Mouse (Mus musculus): ENCODE data around the gene Diexf. TPM values are rescaled to one million over a fixed set of nuclear protein-coding genes. Genes with fewer than 3 reads are reported as not detected.

The Diexf gene
- 11.3 and 13.9 TPM in 2 replicates for polyA plus RNA-seq (2015; fragmentation: Nextera tagmentation; extraction: Ambion mirVana)

DNA sequence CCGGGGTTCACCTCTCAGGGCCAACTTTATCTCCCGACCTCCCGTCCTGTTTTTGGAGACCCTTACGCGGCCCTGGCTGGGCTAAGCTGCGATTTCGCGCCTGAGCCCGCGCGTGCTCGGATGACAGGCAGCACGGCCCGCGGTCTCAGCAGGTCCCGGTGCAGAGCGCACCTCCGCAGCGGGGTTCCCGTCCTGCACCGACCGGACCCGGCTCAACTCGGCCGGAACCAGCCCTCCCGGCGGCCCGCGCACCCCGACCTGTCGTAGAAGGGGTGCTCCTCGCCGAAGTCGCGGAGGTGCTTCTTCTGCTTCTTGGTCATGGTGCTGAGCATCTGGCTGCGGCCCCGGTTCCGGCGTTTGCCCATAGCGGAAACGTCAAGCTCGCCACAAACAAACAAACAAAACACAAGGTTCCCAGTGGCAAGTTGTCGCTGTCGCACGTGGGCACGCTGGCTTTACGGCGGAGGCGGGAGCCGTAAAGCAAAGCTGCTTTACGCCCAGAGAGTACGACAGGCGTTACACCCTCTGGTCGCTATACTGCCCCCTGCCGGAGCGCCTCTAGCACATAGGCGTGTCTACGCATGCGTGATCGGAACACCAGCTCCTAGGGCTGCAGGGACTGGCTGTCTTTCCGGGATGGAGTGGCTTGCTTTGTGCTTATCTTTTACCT, at the start of gene Diexf:
TSS of gene Diexf (minus strand) at position 487 of the 670 bp plus-strand sequence.
- ATAC-seq: peak; percentile 94
- Histone ChIP-seq H3K4me2 (ENCODE audit: low read length) (peak within 1 kb of the TSS; percentile 74), H3K27me3 (replicated peaks; ENCODE audit: control insufficient read depth, insufficient read depth, low read length) (no peaks in the 10 kb centered on the region), H3K4me3 (replicated peaks; ENCODE audit: low read length) (peak within 1 kb of the TSS; percentile 100), H3K27ac (ENCODE audit: low read length) (peak within 1 kb of the TSS; percentile 76), H3K36me3 (ENCODE audit: control insufficient read depth, insufficient read depth) (peaks cover 6% of the 10 kb centered on the region; the same call in 1 of the 2 replicates), H3K9ac (replicated peaks; ENCODE audit: low read depth, low read length) (peak within 1 kb of the TSS; percentile 89), H3K9me3 (ENCODE audit: control insufficient read depth, low read length) (no peaks in the 10 kb centered on the region), H3K4me1 (replicated peaks; ENCODE audit: control insufficient read depth, insufficient read depth, low read length) (peaks cover 9% of the 10 kb centered on the region)
- WGBS: under 1% methylated on average over 61 of the region's 61 CpGs

DNA sequence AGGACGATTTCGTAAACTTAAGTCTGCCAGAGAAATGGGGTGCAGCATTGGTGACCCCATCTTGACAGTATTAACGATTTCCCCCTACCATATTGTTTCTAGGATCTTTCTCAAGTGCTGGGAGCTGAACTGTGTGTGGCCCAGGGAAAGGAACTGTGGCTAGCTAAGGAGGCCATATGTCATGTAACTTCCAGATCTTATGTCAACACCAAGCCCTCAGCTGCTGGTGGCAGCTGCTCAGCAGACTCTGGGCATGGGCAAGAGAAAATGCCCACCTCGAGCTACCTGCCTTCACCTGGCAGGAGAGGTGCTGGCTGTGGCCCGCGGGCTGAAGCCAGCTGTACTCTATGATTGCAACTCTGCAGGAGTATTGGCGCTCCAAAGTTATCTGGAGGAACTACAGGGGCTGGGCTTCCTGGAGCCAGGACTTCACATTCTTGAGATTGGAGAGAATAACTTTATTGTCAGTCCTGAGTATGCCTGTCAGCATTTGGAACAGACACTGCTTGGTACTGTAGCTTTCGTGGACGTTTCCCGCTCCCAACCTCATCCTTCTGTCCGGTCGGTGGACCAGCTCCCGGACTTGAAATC, 44.2 kb upstream of the Diexf start:
- Histone ChIP-seq H3K27me3 (replicated peaks; ENCODE audit: control insufficient read depth, insufficient read depth, low read length) (no peaks in the 10 kb centered on the region), H3K4me3 (replicated peaks; ENCODE audit: low read length) (peak overlapping the region; percentile 76), H3K9ac (replicated peaks; ENCODE audit: low read depth, low read length) (peak overlapping the region; percentile 84), H3K4me2 (ENCODE audit: low read length) (peak overlapping the region; percentile 84), H3K4me1 (replicated peaks; ENCODE audit: control insufficient read depth, insufficient read depth, low read length) (peaks cover 22% of the 10 kb centered on the region), H3K9me3 (ENCODE audit: control insufficient read depth, low read length) (no peaks in the 10 kb centered on the region), H3K27ac (ENCODE audit: low read length) (no peak overlapping the region), H3K36me3 (ENCODE audit: control insufficient read depth, insufficient read depth) (no peaks in the 10 kb centered on the region)
- WGBS: 94% methylated on average over 13 of the region's 13 CpGs
- no peak for ATAC-seq

DNA sequence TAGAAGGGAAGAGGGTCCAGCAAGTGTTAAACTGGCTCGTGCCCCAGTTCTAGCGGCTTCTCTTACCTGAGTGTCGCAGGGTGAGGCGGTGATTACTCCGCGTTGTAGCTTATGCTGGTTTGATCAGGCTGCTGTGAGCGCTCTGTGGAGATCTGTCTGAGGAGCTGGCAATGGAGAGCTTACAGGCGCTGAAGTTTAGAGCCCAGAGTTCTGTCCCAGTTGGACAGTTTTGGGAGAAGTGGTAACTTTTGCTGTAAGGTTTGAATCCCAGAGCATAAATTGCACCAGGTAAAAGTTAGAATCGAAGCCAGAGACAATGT, 43.7 kb upstream of the Diexf start:
- Histone ChIP-seq H3K4me1 (replicated peaks; ENCODE audit: control insufficient read depth, insufficient read depth, low read length) (peaks cover 22% of the 10 kb centered on the region), H3K9me3 (ENCODE audit: control insufficient read depth, low read length) (no peaks in the 10 kb centered on the region), H3K4me2 (ENCODE audit: low read length) (peak overlapping the region; percentile 84), H3K4me3 (replicated peaks; ENCODE audit: low read length) (peak overlapping the region; percentile 76), H3K9ac (replicated peaks; ENCODE audit: low read depth, low read length) (peak overlapping the region; percentile 84), H3K27me3 (replicated peaks; ENCODE audit: control insufficient read depth, insufficient read depth, low read length) (no peaks in the 10 kb centered on the region), H3K27ac (ENCODE audit: low read length) (peak overlapping the region; percentile 75), H3K36me3 (ENCODE audit: control insufficient read depth, insufficient read depth) (no peaks in the 10 kb centered on the region)
- ATAC-seq: no peak
- 17% methylated on average over 9 of the region's 9 CpGs for WGBS

DNA sequence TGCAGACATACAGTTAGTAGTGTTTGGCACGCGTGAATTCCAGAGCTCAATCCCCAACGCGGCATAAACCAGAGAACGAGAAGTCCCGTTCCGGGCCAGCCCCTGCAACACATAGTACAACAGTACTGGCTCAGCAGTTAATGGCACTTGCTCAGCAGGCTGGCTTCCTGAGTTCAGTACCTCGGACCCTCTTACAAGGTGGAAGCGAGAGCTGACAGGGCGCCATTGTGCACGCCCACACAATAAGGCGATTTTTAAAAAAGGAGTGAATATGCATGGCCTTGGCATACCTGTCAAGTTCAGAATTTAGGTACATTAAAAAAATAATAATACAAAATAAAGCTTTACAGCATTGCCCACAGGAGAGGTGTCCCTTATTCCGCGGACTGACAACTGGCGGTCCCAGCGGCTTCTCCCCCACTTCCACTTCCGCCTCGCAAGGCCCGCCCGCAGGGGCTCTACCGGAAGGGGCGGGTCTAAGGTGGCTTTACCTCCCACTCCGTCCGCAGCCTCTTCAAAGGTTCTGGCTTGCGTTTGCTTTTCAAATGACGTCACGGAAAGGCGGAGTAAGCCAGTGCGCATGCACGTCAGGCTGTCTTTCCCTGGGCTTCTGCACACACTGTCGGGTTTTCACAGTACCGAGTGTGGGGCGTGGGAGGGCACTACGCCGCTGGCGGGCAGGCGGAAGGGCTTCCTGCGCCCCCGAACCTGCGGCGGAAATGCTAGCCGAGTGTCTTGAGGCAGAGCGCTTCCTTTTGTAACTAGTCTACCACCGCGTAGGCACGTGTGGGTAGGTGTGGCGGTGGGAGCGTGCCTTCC, 43.1 kb upstream of the Diexf start:
- Histone ChIP-seq H3K4me2 (ENCODE audit: low read length) (peak overlapping the region; percentile 84), H3K4me1 (replicated peaks; ENCODE audit: control insufficient read depth, insufficient read depth, low read length) (peaks cover 22% of the 10 kb centered on the region), H3K4me3 (replicated peaks; ENCODE audit: low read length) (peak overlapping the region; percentile 76), H3K9ac (replicated peaks; ENCODE audit: low read depth, low read length) (peak overlapping the region; percentile 84), H3K9me3 (ENCODE audit: control insufficient read depth, low read length) (no peaks in the 10 kb centered on the region), H3K36me3 (ENCODE audit: control insufficient read depth, insufficient read depth) (no peaks in the 10 kb centered on the region), H3K27me3 (replicated peaks; ENCODE audit: control insufficient read depth, insufficient read depth, low read length) (no peaks in the 10 kb centered on the region), H3K27ac (ENCODE audit: low read length) (peak overlapping the region; percentile 75)
- peak; percentile 99 for ATAC-seq
- under 1% methylated on average over 48 of the region's 48 CpGs for WGBS

DNA sequence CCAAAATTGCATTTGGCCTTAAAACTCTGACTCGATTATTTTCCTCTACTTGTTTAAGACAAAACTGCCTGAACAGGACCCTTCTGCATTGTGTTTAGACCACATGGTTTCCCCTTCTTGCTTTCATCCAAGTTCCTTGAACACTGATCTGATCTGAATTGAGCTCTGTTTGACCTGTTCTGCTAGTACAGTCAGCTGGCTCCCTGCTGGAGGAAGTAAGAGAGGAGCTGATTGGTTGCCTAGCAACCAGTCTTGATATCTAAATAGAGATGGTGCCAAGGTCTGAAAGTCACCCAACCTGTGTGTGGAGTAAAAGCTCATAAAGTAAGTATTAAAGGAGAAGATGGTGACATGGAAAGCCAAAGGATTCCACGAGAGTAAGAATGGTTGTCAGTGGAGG, 39.8 kb upstream of the Diexf start:
- Histone ChIP-seq H3K27ac (ENCODE audit: low read length) (no peak overlapping the region), H3K27me3 (replicated peaks; ENCODE audit: control insufficient read depth, insufficient read depth, low read length) (no peaks in the 10 kb centered on the region), H3K4me2 (ENCODE audit: low read length) (no peak overlapping the region), H3K9ac (replicated peaks; ENCODE audit: low read depth, low read length) (no peak overlapping the region), H3K4me3 (replicated peaks; ENCODE audit: low read length) (no peak overlapping the region), H3K9me3 (ENCODE audit: control insufficient read depth, low read length) (no peaks in the 10 kb centered on the region), H3K4me1 (replicated peaks; ENCODE audit: control insufficient read depth, insufficient read depth, low read length) (peaks cover 22% of the 10 kb centered on the region), H3K36me3 (ENCODE audit: control insufficient read depth, insufficient read depth) (no peaks in the 10 kb centered on the region)
- ATAC-seq: no peak
- 64% methylated on average over 2 of the region's 2 CpGs for WGBS

DNA sequence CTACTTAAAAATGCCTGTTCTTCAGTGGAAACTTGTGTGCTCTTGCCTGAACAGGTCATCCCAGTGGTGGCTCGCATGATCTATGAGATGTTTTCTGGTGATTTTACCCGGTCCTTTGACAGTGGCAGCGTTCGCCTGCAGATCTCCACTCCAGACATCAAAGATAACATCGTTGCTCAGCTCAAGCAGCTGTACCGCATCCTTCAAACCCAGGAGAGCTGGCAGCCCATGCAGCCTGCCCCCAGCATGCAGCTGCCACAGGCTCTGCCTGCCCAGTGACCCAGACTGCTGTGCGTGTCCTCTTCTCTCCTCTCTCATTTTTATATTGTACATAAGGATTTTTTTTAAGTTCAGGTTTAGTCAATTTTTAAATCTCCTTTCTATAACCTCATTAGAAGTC, 39.2 kb upstream of the Diexf start:
- Histone ChIP-seq H3K4me1 (replicated peaks; ENCODE audit: control insufficient read depth, insufficient read depth, low read length) (peaks cover 18% of the 10 kb centered on the region), H3K4me3 (replicated peaks; ENCODE audit: low read length) (no peak overlapping the region), H3K27me3 (replicated peaks; ENCODE audit: control insufficient read depth, insufficient read depth, low read length) (no peaks in the 10 kb centered on the region), H3K36me3 (ENCODE audit: control insufficient read depth, insufficient read depth) (no peaks in the 10 kb centered on the region), H3K9ac (replicated peaks; ENCODE audit: low read depth, low read length) (no peak overlapping the region), H3K9me3 (ENCODE audit: control insufficient read depth, low read length) (no peaks in the 10 kb centered on the region), H3K27ac (ENCODE audit: low read length) (no peak overlapping the region), H3K4me2 (ENCODE audit: low read length) (no peak overlapping the region)
- ATAC-seq: no peak
- 92% methylated on average over 7 of the region's 7 CpGs for WGBS

DNA sequence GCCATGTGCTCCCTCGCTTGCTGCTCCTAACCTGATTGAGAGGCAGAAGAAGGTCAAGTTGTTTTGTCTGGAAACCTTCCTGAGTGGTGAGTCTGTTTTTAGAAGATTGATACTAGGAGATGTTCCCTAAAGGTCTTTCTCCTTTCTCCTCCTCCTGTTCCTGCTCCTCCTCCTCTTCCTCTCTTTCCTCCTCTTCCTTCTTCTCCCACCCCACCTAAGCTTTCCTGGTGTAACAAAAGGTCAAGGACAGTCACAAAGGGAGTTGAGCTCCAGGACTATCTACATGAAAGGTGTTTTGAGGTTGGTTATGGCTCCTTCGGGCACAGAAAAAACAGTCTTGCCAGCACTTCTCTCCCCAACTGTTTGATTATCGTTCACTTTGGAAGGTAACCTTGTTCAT, 37.7 kb upstream of the Diexf start, which contains the start of gene A130010J15Rik:
TSS of gene A130010J15Rik (plus strand) at position 301 of the 400 bp plus-strand sequence.
- Histone ChIP-seq H3K36me3 (ENCODE audit: control insufficient read depth, insufficient read depth) (no peaks in the 10 kb centered on the region), H3K4me3 (replicated peaks; ENCODE audit: low read length) (no peak within 1 kb of the TSS), H3K9me3 (ENCODE audit: control insufficient read depth, low read length) (no peaks in the 10 kb centered on the region), H3K4me2 (ENCODE audit: low read length) (no peak within 1 kb of the TSS), H3K9ac (replicated peaks; ENCODE audit: low read depth, low read length) (no peak within 1 kb of the TSS), H3K27me3 (replicated peaks; ENCODE audit: control insufficient read depth, insufficient read depth, low read length) (no peaks in the 10 kb centered on the region), H3K4me1 (replicated peaks; ENCODE audit: control insufficient read depth, insufficient read depth, low read length) (peaks cover 11% of the 10 kb centered on the region), H3K27ac (ENCODE audit: low read length) (no peak within 1 kb of the TSS)
- WGBS: 96% methylated on average over 3 of the region's 3 CpGs
- no peak for ATAC-seq

DNA sequence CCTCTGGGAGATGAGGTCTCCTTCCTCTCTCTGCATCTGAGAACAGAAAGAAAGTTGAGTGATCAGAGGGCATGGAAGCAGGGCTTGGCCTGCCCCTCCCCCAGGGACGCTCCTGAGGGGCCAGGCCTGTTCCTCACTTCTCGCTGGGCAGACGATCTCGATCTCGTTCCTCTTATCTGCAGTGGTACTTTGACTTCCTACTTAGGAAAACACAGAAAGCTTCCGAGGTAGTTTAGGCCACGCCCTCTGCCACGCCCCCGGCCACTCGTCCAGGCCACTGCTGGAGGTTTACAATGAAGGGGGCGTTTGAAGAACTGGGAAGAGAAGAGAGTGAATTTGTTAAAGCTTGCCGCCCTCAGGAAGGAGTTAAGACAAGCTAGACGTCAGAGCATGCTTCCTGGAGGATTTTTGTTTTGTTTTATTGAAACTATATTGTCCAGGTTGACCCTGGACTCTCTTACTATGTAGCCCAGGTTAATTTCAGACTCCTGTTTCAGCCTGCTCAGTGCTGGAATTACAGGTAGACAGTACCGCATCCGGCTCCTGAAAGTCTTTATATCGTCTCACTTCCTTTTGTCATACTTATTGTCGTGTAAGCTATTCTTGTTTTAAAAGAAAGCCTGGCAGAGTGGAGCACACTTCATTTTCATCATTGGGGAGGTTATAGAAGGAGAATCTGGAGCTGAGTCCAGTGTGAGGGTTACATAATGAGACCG, 30.4 kb upstream of the Diexf start:
- H3K9me3 ChIP-seq (ENCODE audit: control insufficient read depth, low read length): no peaks in the 10 kb centered on the region
- H3K27ac ChIP-seq (ENCODE audit: low read length): no peak overlapping the region
- H3K4me3 ChIP-seq (replicated peaks; ENCODE audit: low read length): no peak overlapping the region
- H3K36me3 ChIP-seq (ENCODE audit: control insufficient read depth, insufficient read depth): no peaks in the 10 kb centered on the region
- H3K9ac ChIP-seq (replicated peaks; ENCODE audit: low read depth, low read length): no peak overlapping the region
- H3K4me2 ChIP-seq (ENCODE audit: low read length): 0 out of 2 replicates have a peak overlapping the region, but pooled peaks have one; percentile 14
- WGBS: 14% methylated on average over 18 of the region's 18 CpGs
- no peak for ATAC-seq
- no peaks in the 10 kb centered on the region for H3K4me1 ChIP-seq (replicated peaks; ENCODE audit: control insufficient read depth, insufficient read depth, low read length)
- H3K27me3 ChIP-seq (replicated peaks; ENCODE audit: control insufficient read depth, insufficient read depth, low read length): no peaks in the 10 kb centered on the region

DNA sequence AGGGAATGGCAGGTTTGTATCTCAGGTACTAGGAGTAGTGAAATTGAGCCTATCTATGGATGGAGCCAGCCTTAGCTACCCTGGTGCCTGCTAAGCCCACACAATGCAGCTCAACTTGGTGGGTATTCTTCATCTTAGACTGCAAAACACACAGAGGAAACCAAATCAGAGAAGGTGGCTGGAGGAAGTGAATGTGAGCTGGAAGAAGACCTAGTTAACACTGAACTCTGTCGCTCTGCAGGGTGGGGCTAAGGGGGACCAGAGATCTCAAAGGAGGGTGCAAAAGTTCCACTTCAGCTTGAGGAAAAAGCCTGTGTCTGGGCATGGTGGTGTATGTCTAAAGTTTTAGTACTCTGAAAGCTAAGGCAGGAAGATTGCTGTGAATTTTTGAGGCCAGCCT, 29.5 kb upstream of the Diexf start:
- Histone ChIP-seq H3K27me3 (replicated peaks; ENCODE audit: control insufficient read depth, insufficient read depth, low read length) (no peaks in the 10 kb centered on the region; the same call in 1 of the 2 replicates), H3K9ac (replicated peaks; ENCODE audit: low read depth, low read length) (no peak overlapping the region), H3K4me1 (replicated peaks; ENCODE audit: control insufficient read depth, insufficient read depth, low read length) (no peaks in the 10 kb centered on the region), H3K9me3 (ENCODE audit: control insufficient read depth, low read length) (no peaks in the 10 kb centered on the region), H3K4me3 (replicated peaks; ENCODE audit: low read length) (no peak overlapping the region), H3K4me2 (ENCODE audit: low read length) (no peak overlapping the region), H3K27ac (ENCODE audit: low read length) (no peak overlapping the region), H3K36me3 (ENCODE audit: control insufficient read depth, insufficient read depth) (no peaks in the 10 kb centered on the region)
- no peak for ATAC-seq
- WGBS: 50% methylated on average over 1 of the region's 1 CpGs

Measured in forebrain, embryonic 16.5 days (tissue).